Mouse (Mus musculus) brain, embryonic 14.5 days (tissue): Measurements from ENCODE around the gene Usp7.

Experiments used
- CTCF ChIP-seq: fragments of 200-500 bp; IDR thresholded peaks from 2 replicates; pipeline ENCODE4 v1.5.1; 2012; ENCODE audit warnings: inconsistent platforms, mild to moderate bottlenecking, moderate library complexity, borderline replicate concordance; ENCODE audit not compliant: insufficient read depth, insufficient read length; ENCODE audit errors: extremely low read depth
- POLR2A ChIP-seq: fragments of 200-500 bp; IDR thresholded peaks from 2 replicates; pipeline ENCODE4 v1.6.1; 2012; ENCODE audit warnings: mild to moderate bottlenecking, inconsistent platforms, borderline replicate concordance; ENCODE audit not compliant: poor library complexity, insufficient read depth, insufficient read length, severe bottlenecking; ENCODE audit errors: extremely low read depth

DNA sequence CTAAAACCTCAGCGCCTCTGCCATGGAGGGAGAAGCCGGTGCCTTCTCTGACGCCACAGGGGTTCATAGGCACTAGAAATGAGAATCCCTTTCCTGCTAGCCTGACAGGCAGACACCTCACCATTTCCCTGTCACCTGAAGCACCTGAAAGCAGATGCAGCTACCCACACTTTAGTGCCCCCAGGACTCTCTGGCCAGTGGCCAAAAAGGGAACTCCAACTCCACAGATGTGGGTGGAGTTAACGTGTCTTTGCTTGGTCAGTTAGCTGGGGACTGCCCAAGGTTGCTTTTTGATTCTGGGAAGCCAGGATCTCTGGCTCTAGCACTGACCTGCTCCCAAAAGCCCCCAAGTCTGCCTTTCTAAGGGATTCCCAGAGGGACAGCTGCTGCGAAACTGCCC, 122.7 kb downstream of the Usp7 start:
- TF ChIP-seq CTCF (no peak), POLR2A (no peak)
